Mouse (Mus musculus) hindbrain, embryonic 12.5 days (tissue): ENCODE results near the gene Ramac. TPM values are rescaled to one million over a fixed set of nuclear protein-coding genes. Genes with fewer than 3 reads are reported as not detected.

Source experiments
- ATAC-seq: fragments of 200-750 bp; cut with Nextera tagmentation; 2 replicates; pipeline ENCODE4 v1.8.0; 2017; ENCODE audit warnings: moderate TSS enrichment; ENCODE audit not compliant: low FRiP score
- H3K27ac ChIP-seq: fragments of 300-500 bp; sonication (generic); 2 replicates; pipeline ENCODE4 v1.5.1; 2016; ENCODE audit warnings: mild to moderate bottlenecking
- H3K27me3 ChIP-seq: fragments of 300-500 bp; sonication (generic); 2 replicates; pipeline ENCODE4 v1.6.1; 2016; ENCODE audit warnings: mild to moderate bottlenecking
- H3K36me3 ChIP-seq: fragments of 300-500 bp; sonication (generic); 2 replicates; pipeline ENCODE4 v1.6.1; 2016; ENCODE audit warnings: mild to moderate bottlenecking
- H3K4me1 ChIP-seq: fragments of 300-500 bp; sonication (generic); 2 replicates; pipeline ENCODE4 v1.6.1; 2016
- H3K4me2 ChIP-seq: fragments of 300-500 bp; sonication (generic); replicated peaks from 2 replicates; pipeline ENCODE4 v1.6.1; 2016; ENCODE audit warnings: mild to moderate bottlenecking
- H3K4me3 ChIP-seq: fragments of 300-500 bp; sonication (generic); 2 replicates; pipeline ENCODE4 v1.5.1; 2016; ENCODE audit warnings: mild to moderate bottlenecking
- H3K9ac ChIP-seq: fragments of 300-500 bp; sonication (generic); 2 replicates; pipeline ENCODE4 v1.6.1; 2016; ENCODE audit warnings: mild to moderate bottlenecking, moderate library complexity
- H3K9me3 ChIP-seq: fragments of 300-500 bp; sonication (generic); replicated peaks from 2 replicates; pipeline ENCODE4 v1.6.1; 2016; ENCODE audit warnings: mild to moderate bottlenecking
- WGBS: fragments of 180-500 bp; shearing (Covaris S2); methylation state at CpG from one replicate; pipeline ENCODE4 v1.1.7; 2016; 5-methylcytosine and 5-hydroxymethylcytosine counted together
- polyA plus RNA-seq: library from polyadenylated mRNA; unstranded; fragments of >200 nt; fragmentation: Nextera tagmentation; extraction: Ambion mirVana; gene quantifications from 2 replicates; pipeline ENCODE4 v1.2.1, GENCODE M21; 2016

The Ramac gene
- polyA plus RNA-seq: 117 and 125 TPM in 2 replicates

DNA sequence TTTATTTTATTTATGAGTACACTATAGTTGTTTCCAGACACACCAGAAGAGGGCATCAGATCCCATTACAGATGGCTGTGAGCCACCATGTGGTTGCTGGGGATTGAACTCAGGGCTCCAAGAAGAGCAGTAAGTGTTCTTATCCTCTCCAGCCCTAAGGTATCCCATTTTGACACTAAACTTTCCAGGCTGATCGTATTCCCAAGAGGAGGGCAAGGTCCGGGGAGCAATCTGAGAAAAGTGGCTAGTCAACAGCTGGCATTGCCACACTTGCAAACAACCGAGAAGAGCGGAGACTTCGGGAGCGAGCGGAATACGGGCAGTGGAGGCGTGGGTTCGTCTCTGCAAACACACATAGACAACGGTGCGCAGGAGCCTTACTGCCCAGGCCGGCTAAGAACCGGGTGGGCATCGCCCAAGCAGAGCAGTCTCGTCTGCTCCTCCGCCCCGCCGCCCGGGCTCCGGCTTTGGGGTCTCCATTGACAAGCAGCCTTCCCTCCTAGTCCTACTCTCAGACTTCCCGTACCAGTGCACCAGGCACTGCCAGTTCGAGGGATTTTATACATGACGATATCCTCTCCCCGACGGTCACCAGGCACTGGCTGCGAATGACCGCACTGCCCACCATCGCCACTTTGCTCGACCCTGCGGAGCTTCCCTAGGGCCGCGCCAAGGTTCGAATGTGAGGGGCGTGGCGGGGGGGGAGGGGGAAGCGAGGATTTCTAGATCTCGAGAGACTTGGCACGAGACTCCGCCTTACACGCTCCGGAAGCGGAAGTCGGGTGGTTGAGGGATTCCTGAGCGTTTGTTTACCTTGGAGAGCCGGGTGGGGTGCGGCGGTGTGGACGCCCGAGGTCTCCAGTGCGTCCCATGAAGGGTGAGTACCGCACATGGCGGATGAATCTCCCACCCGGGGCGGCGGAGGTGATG lies at the start of gene Ramac:
TSS of gene Ramac (plus strand) at position 746 of the 930 bp plus-strand sequence.
- H3K4me3 ChIP-seq: peak within 1 kb of the TSS; percentile 92
- peak; percentile 98 for ATAC-seq

GRCm38 (mm10) chr7:81718657-81719056 lies 44.1 kb upstream of the Ramac start:
- no peak overlapping the region for H3K4me3 ChIP-seq
- WGBS: 63% methylated on average over 1 of the region's 1 CpGs
- H3K27me3 ChIP-seq: no peaks in the 10 kb centered on the region
- ATAC-seq: no peak
- H3K4me1 ChIP-seq: peaks cover 2% of the 10 kb centered on the region; the same call in 1 of the 2 replicates
- no peak overlapping the region for H3K27ac ChIP-seq
- no peaks in the 10 kb centered on the region for H3K9me3 ChIP-seq
- H3K4me2 ChIP-seq: no peak overlapping the region
- H3K9ac ChIP-seq: no peak overlapping the region
- no peaks in the 10 kb centered on the region for H3K36me3 ChIP-seq

More for the DNA sequence above, at the start of gene Ramac:
- no peaks in the 10 kb centered on the region for H3K27me3 ChIP-seq
- peaks cover 9% of the 10 kb centered on the region for H3K4me1 ChIP-seq
- H3K27ac ChIP-seq: peak within 1 kb of the TSS; percentile 87
- WGBS: under 1% methylated on average over 55 of the region's 56 CpGs
- peak within 1 kb of the TSS; percentile 85 for H3K9ac ChIP-seq
- peak within 1 kb of the TSS; percentile 94 for H3K4me2 ChIP-seq
- no peaks in the 10 kb centered on the region for H3K36me3 ChIP-seq
- H3K9me3 ChIP-seq: no peaks in the 10 kb centered on the region

GRCm38 (mm10) chr7:81719216-81719661 lies 43.5 kb upstream of the Ramac start:
- Histone ChIP-seq H3K9ac (no peak overlapping the region), H3K4me1 (peaks cover 2% of the 10 kb centered on the region; the same call in 1 of the 2 replicates), H3K27ac (no peak overlapping the region), H3K4me3 (no peak overlapping the region), H3K36me3 (no peaks in the 10 kb centered on the region), H3K9me3 (no peaks in the 10 kb centered on the region), H3K4me2 (no peak overlapping the region), H3K27me3 (no peaks in the 10 kb centered on the region)
- WGBS: 100% methylated on average over 1 of the region's 1 CpGs
- no peak for ATAC-seq

- WGBS: 76% methylated on average over 5 of the region's 5 CpGs
- H3K9ac ChIP-seq: no peak overlapping the region
- no peaks in the 10 kb centered on the region for H3K9me3 ChIP-seq
- H3K4me2 ChIP-seq: no peak overlapping the region
- no peak for ATAC-seq
- H3K36me3 ChIP-seq: no peaks in the 10 kb centered on the region
- H3K27me3 ChIP-seq: no peaks in the 10 kb centered on the region
- H3K4me1 ChIP-seq: peaks cover 2% of the 10 kb centered on the region; the same call in 1 of the 2 replicates
- no peak overlapping the region for H3K27ac ChIP-seq
- H3K4me3 ChIP-seq: no peak overlapping the region
These were observed 41.5 kb upstream of the Ramac start for GRCm38 (mm10) chr7:81721271-81721670.

DNA sequence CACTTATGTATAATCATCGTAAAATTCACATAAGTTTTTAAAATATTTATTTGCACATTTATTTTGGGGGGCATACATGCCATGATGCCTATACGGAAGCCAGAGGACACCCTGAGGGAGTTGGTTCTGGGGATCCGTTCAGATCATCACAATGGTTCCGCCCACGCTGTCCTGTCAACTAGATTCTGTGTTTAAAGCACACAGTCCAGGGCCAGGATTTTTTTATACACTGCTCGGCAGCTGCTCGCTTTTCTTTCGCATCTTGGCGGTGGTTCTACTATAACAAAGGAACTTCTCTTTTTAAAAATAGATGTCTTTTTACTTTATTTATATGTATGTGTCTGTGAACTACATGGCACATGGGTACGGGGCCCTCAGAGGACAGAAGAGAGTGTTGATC lies 38.9 kb upstream of the Ramac start:
- peaks cover 2% of the 10 kb centered on the region; the same call in 1 of the 2 replicates for H3K4me1 ChIP-seq
- H3K36me3 ChIP-seq: no peaks in the 10 kb centered on the region
- no peak overlapping the region for H3K27ac ChIP-seq
- no peak for ATAC-seq
- H3K4me2 ChIP-seq: no peak overlapping the region
- H3K27me3 ChIP-seq: no peaks in the 10 kb centered on the region
- WGBS: 94% methylated on average over 10 of the region's 10 CpGs
- no peak overlapping the region for H3K9ac ChIP-seq
- no peaks in the 10 kb centered on the region for H3K9me3 ChIP-seq
- no peak overlapping the region for H3K4me3 ChIP-seq

DNA sequence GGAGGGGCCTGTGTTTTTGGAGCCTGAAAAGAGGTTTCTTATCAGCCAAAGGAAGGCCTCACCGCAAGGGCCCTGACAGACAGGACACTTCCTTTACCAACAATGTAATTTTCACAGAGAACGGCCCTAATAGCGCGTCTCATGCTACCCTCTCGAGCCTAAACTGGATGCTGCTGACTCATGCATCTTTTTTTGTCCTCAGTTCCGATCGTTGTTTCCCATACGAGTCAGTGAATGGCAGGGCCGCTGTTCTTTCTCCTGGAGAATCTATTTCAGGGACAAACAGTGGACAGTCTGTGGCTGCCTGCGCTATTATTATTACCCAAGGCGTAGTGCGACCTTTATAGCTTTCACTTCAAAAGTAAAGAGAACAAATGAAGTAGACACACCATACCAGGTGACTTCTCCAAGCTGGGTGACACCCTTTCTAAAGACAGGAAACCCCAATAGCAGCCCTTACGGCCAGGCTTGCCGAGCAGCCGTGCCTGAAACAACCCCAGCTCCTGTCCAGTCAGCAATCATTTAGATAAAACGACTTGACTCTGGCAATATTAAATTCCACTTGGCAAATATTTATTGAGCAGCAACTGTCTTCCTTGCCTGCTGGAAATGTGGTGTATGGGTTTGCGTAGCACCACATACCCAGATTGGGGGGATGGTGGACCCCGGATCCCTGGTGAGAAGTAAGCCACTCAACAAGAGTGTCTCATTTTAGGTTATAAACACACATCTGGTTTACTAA lies 36.6 kb upstream of the Ramac start:
- ATAC-seq: no peak
- no peak overlapping the region for H3K4me2 ChIP-seq
- H3K9me3 ChIP-seq: no peaks in the 10 kb centered on the region
- H3K27ac ChIP-seq: no peak overlapping the region
- 74% methylated on average over 18 of the region's 18 CpGs for WGBS
- no peaks in the 10 kb centered on the region for H3K27me3 ChIP-seq
- no peak overlapping the region for H3K9ac ChIP-seq
- no peak overlapping the region for H3K4me3 ChIP-seq
- no peaks in the 10 kb centered on the region; the same call in 1 of the 2 replicates for H3K4me1 ChIP-seq
- H3K36me3 ChIP-seq: no peaks in the 10 kb centered on the region

DNA sequence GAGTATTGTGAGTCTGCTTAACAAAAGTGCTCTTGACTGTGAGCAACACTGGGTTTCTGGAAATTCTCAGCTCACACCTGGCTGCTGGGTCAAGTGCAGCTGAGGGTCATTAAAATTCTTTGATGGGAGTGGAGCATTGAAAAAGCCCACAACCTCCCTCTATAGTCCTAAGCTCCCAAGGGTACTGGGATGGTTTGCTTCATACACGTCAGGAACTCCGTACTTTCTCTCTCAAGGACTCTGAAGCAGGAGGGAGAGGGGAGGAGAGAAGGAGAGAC lies 36.1 kb upstream of the Ramac start:
- Histone ChIP-seq H3K4me2 (no peak overlapping the region), H3K36me3 (no peaks in the 10 kb centered on the region), H3K9me3 (no peaks in the 10 kb centered on the region), H3K27me3 (no peaks in the 10 kb centered on the region), H3K4me3 (no peak overlapping the region), H3K27ac (no peak overlapping the region), H3K4me1 (no peaks in the 10 kb centered on the region), H3K9ac (no peak overlapping the region)
- WGBS: 58% methylated on average over 2 of the region's 2 CpGs
- no peak for ATAC-seq

- H3K9ac ChIP-seq: no peak overlapping the region
These were observed 35.0 kb upstream of the Ramac start for GRCm38 (mm10) chr7:81727716-81728115.

GRCm38 (mm10) chr7:81729787-81730186 lies 32.9 kb upstream of the Ramac start:
- no peak for ATAC-seq
- H3K27me3 ChIP-seq: no peaks in the 10 kb centered on the region
- no peaks in the 10 kb centered on the region for H3K36me3 ChIP-seq
- WGBS: 92% methylated on average over 9 of the region's 9 CpGs
- H3K4me2 ChIP-seq: no peak overlapping the region
- H3K4me3 ChIP-seq: no peak overlapping the region
- H3K4me1 ChIP-seq: no peaks in the 10 kb centered on the region
- no peak overlapping the region for H3K27ac ChIP-seq
- H3K9ac ChIP-seq: no peak overlapping the region
- no peaks in the 10 kb centered on the region for H3K9me3 ChIP-seq

More at GRCm38 (mm10) chr7:81727716-81728115, 35.0 kb upstream of the Ramac start:
- Histone ChIP-seq H3K4me2 (no peak overlapping the region), H3K27ac (no peak overlapping the region), H3K9me3 (no peaks in the 10 kb centered on the region), H3K27me3 (no peaks in the 10 kb centered on the region), H3K4me3 (no peak overlapping the region), H3K4me1 (no peaks in the 10 kb centered on the region), H3K36me3 (no peaks in the 10 kb centered on the region)
- no peak for ATAC-seq
- WGBS: 84% methylated on average over 9 of the region's 9 CpGs

DNA sequence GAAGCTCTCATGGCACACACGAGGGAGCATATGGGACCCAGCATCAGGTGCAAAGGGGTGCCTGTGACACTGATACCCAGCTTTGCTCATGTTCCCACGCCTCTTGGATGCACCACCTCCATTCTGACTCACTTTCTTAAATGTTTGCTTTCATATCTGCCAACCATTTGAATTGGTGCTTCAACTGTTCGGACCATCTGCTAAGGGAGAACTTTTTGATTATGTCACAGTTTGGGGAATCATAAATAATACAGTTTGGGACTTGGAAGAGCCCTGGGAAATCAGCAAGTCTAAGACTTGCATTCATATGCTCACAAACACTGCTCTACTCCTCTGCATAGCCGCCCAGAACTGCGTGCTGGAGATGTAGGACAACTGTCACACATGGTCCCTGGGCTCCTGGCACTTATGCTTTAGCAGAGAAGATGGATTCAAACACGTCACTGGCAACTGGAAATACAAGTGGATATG lies 31.5 kb upstream of the Ramac start:
- 83% methylated on average over 6 of the region's 6 CpGs for WGBS
- no peak for ATAC-seq
- H3K9ac ChIP-seq: no peak overlapping the region

GRCm38 (mm10) chr7:81732183-81733089 lies 30.3 kb upstream of the Ramac start:
- 83% methylated on average over 12 of the region's 12 CpGs for WGBS
- Histone ChIP-seq H3K4me1 (no peaks in the 10 kb centered on the region), H3K9ac (no peak overlapping the region), H3K4me2 (no peak overlapping the region), H3K4me3 (no peak overlapping the region), H3K27ac (no peak overlapping the region), H3K27me3 (no peaks in the 10 kb centered on the region), H3K36me3 (no peaks in the 10 kb centered on the region), H3K9me3 (no peaks in the 10 kb centered on the region)
- no peak for ATAC-seq

More for the DNA sequence above, 31.5 kb upstream of the Ramac start:
- H3K4me3 ChIP-seq: no peak overlapping the region
- no peaks in the 10 kb centered on the region for H3K4me1 ChIP-seq
- H3K27me3 ChIP-seq: no peaks in the 10 kb centered on the region
- H3K4me2 ChIP-seq: no peak overlapping the region
- H3K9me3 ChIP-seq: no peaks in the 10 kb centered on the region
- H3K27ac ChIP-seq: no peak overlapping the region
- H3K36me3 ChIP-seq: no peaks in the 10 kb centered on the region
